Mouse (Mus musculus) layer of hippocampus, postnatal 14 days (tissue): ENCODE measurements around the gene Cd79b. TPM values are rescaled to one million over a fixed set of nuclear protein-coding genes. Genes with fewer than 3 reads are reported as not detected.

Source experiments
- DNase-seq, 2 experiments: peaks; one replicate each; pipeline ENCODE4 v3.0.0; 2021 to 2022; ENCODE audit warnings: low spot score in 2 of 2, mixed read lengths in 1 of 2
- total RNA-seq, 2 experiments: library from RNA; stranded (reverse); gene quantifications; 2 replicates each; pipeline ENCODE4 v1.2.3; 2021

The Cd79b gene
- total RNA-seq, 2 experiments from 2014 or later = 0.43 to 0.67 TPM

- no peak for DNase-seq
Measured at GRCm38 (mm10) chr11:106274374-106274773, 40.2 kb downstream of the Cd79b start.

DNA sequence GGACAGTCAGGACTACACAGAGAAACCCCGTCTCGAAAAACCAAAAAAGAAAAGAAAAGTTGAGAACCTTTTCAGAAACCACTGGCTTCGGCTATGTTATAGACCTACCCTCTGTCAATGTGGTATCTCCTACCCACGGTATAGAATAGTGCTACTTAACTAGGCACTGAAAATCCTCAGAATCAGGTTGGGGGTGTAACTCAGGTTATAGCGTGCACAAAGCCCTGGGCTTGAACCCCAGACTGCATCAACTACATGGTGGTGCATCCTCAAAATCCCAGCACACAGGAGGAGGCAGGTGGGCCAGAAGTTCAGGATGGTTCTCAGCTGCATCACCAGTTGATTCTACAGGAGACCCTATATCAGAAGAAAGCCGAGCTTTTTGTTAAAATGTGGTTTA is 40.8 kb downstream of the Cd79b start:
- no peak for DNase-seq

DNA sequence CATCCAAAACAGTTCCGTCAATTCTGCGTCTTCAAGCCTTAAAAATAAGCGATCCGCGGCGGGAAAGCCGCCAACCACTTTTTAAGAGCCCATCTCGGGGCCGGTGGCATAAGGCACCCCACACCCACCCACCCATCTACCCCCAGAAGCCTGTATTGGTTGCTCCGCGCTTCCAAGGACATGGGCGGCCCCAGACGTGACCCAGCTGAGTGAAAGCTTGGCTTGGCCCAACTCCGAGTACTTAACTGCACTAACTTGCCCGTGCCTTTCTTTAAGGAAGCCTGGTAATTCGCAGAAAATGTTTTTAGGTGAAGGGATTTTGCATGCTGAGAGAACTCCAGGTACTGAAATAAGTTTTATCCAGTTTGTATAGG is 41.3 kb downstream of the Cd79b start:
- DNase-seq = no peak

- DNase-seq = peak; percentile 98 to 99
Measured at GRCm38 (mm10) chr11:106272644-106273310, 41.8 kb downstream of the Cd79b start, which contains the start of gene Smarcd2. TSS of gene Smarcd2 (minus strand) at chr11:106272972.

- no peak for DNase-seq
Measured at GRCm38 (mm10) chr11:106271794-106272643, 42.5 kb downstream of the Cd79b start.

DNA sequence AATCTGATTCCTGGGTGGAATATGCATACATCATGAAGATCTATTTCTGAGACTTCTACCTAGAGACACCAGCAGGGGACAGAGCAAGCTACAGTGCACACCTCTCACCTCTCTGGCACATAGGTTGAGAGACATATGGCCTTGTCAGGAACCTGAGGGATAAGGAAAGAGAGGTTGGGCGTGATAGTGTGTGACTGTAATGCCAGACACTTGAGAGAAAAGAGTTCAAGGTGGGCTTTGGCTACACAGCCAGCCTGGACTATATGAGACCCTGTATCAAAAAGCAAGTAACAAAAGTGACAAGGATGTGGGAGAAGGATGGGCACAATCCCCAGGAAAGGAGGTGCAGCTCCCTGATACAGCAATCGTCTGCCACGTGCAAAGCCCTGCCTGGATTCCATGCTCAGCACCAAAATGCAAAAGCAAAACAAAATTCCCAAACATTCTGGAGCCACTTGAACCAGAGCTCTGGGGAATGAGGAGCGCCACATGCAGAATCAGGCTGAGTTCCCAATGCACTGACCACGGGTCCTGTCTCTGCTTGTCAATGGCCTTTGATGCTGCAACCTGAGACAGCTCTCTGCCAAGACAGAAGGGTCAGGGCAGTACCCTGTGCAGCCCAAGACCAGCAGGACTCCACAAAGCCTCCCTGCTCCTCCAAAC is 43.3 kb downstream of the Cd79b start:
- DNase-seq = no peak

DNA sequence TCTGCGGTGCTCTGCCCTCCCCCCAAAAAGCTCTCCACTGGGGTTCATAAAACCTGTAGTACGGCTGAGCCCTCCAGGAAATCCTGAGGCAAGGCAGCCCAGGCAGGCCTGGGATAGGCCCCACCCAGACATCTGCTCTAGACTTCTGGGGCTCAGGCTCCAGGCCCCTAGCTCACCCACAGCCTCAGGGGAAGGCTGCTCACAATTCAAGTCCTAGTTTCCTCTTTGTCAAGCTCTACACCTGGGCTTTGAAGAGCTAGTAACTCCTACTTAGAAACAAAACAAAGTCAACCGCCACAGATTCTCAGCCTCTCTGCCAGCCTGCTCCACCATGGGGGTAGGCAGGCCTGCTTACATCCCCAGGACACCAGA is 45.5 kb downstream of the Cd79b start:
- no peak for DNase-seq

GRCm38 (mm10) chr11:106268326-106269059 is 46.1 kb downstream of the Cd79b start:
- DNase-seq = peak; percentile 63 to 89

DNA sequence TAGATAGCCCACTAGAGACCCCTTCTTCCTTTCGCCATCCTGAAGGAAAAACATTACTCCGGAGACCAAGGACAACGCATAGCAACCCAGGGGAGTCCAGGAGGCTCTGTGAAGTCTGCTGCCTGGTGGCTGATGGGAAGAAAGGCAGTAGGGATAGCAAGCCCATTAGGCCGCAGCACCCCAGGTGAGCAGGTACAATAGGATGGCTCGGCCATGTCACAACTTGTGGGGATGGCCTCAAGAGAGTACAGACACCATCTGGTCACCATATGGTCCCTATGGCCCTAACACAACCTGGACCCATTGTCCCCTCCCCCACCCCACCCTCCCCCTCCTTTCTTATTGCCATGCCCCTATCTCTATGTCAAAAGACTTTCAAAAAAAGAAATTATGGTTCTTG is 46.7 kb downstream of the Cd79b start:
- no peak for DNase-seq

DNA sequence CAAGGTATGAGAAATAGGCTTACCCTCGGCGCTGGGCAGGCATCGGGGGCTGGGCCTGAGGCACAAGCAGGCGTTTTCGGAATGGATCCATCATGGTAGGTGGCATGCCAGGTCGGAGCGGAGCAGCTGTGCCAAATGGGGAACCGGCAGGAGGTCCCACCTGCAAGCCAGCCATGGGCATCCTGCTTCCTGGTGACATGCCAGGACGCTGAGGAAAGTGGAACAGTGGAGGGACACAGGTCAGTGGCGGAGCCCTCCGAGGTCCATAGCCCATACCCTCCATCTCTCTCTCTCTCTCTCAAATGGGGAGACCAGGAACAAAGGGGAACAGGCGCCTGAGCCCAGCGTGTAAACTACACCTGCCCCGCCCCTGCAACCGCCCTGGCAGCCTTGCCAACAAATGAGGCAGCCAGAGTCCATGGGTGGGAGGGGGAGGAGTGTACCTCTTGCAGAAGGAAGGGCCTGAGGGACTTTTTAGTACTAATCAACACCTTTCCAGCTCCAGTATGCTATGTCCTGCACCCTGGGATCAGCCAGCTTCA is 47.2 kb downstream of the Cd79b start:
- peak; percentile 33 to 56 for DNase-seq

DNA sequence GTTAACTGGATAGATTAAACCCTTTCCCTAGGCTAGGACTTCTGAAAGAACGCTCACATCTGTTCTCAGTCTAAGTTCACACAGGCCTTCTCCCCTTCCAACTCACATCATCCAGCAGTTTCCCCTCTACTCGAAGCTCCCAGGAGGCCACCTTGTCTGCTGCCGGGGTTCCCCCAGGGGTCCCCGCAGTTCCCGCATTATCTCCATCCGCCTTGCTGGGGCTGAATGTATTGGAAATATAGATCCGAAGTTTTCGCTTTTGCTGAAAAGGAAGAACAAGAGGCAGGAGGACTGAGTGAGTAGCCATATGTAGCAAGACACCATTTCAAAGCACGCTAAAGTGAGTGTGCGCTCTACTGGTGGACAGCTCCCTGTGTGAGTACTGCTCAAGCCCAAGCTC is 48.1 kb downstream of the Cd79b start:
- no peak for DNase-seq

GRCm38 (mm10) chr11:106265570-106265969 is 49.0 kb downstream of the Cd79b start:
- DNase-seq = no peak

- no peak for DNase-seq
Measured at GRCm38 (mm10) chr11:106264988-106265387, 49.6 kb downstream of the Cd79b start.

DNA sequence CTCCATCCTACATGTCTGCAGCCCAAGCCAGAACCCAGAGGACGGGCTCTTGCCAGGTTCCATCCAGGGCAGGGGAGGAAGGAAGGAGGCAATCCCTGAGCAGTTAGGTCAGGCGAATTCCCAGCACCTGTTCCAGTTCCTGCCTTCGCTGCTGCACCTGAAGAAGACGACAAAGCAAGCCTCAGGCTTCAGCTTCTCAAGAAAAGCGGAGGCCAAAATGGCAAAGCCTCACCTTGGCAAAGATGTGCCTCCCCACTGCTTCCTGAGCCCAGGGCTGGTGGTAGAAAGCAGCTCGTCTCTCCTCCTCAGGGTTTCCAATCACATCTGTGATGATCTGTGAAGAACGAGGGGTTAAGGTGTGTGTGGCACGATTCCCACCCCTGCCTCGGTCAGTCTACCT is 50.6 kb downstream of the Cd79b start:
- DNase-seq = no peak

Other genes starting within 250 kb of the Cd79b start
- gene Taco1, start 248.7 kb downstream of the Cd79b start, total RNA-seq = 10 to 100 TPM; 17.3 to 18.1 TPM
- gene Map3k3, start 230.1 kb downstream of the Cd79b start, total RNA-seq = 10 to 100 TPM; 25.5 to 29.3 TPM
- not detected for gene Gm10840, start 153.9 kb downstream of the Cd79b start, total RNA-seq
- gene Limd2, start 153.9 kb downstream of the Cd79b start, total RNA-seq = 100 to 1,000 TPM; 139 to 142 TPM
- 10 to 100 TPM; 28.7 to 34.2 TPM for gene Strada, start 112.6 kb downstream of the Cd79b start, total RNA-seq
- 10 to 100 TPM; 94.8 to 96.3 TPM for gene Ccdc47, start 98.4 kb downstream of the Cd79b start, total RNA-seq
- gene Ddx42, start 97.8 kb downstream of the Cd79b start, total RNA-seq = 10 to 100 TPM; 67.4 to 67.8 TPM
- gene Ftsj3, start 58.7 kb downstream of the Cd79b start, total RNA-seq = 10 to 100 TPM; 31.0 to 36.6 TPM
- gene Psmc5, start 58.6 kb downstream of the Cd79b start, total RNA-seq = 100 to 1,000 TPM; 137 to 141 TPM
- 10 to 100 TPM; 23.8 to 24.0 TPM for gene Smarcd2, start 41.8 kb downstream of the Cd79b start, total RNA-seq
- gene Tcam1, start 38.1 kb downstream of the Cd79b start, total RNA-seq = under 1 TPM; 0.21 to 0.29 TPM
- not detected for gene Gh, start 12.9 kb downstream of the Cd79b start, total RNA-seq
- gene Scn4a, start 38.5 kb upstream of the Cd79b start, total RNA-seq = not detected
- gene Prr29, start 50.7 kb upstream of the Cd79b start, total RNA-seq = under 1 TPM in 1 of 2 experiments, not detected in 1; 0.74 TPM
- gene Icam2, start 73.3 kb upstream of the Cd79b start, total RNA-seq = 1 to 10 TPM; 4.5 to 5.9 TPM
- 10 to 100 TPM in 1 of 2 experiments, 1 to 10 TPM in 1; 9.2 to 10.2 TPM for gene Ern1, start 173.1 kb upstream of the Cd79b start, total RNA-seq